Mouse (Mus musculus): ENCODE measurements around the gene Rflnb. TPM values are rescaled to one million over a fixed set of nuclear protein-coding genes. Genes with fewer than 3 reads are reported as not detected.

Gene Rflnb
- total and polyA plus RNA-seq, 3 experiments, result 18.5 to 36.7 (median 30.7) TPM

DNA sequence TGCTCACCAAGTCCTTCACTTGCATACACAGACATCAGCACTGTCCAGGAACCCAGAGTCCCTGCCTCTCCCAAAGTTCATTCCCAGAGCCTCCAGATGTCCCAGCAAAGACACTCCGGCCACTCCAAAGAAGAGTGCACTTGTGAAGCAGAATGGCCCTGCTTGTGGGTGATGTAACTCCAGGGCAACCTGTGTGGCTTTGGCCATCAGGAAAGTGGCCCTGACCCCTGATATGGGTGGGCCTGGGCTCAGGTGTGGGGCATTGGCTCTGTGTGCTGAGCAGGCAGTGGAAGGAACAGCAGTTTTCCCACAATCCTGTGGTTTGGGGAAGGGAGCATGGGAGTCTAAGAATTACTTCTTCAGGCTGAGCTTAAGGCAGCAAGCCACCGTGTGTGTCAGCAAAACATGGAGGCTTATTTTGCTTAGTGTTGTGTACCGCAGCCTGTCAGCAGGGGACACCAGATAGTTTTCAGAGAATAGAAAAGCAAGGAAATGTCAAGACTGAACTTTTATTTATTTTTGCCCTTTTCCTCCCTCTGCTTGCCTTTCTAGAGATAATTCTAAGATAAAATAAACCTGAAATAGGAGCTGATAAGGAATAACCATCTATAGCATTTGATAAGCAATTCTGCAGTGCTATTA is 26.2 kb downstream of the Rflnb start:
- Histone ChIP-seq H3K27ac (no peak overlapping the region), H3K4me3 (no peak overlapping the region), H3K79me2 (replicated peaks; ENCODE audit: control insufficient read depth, insufficient read depth, low read length) (no peaks in the 10 kb centered on the region), H3K9ac (ENCODE audit: low read depth, low read length) (no peak overlapping the region), H3K36me3 (ENCODE audit: control insufficient read depth, insufficient read depth, low read length) (no peaks in the 10 kb centered on the region), H3K4me1 (ENCODE audit: control insufficient read depth, insufficient read depth, low read length) (peaks cover 1% of the 10 kb centered on the region), H3K27me3 (ENCODE audit: control insufficient read depth, insufficient read depth, low read length) (no peaks in the 10 kb centered on the region)
- whole genome bisulfite sequencing, result 40% methylated on average over 3 of the region's 3 CpGs
- intact Hi-C loops (cut with DNase I), result no loop called here
- TF ChIP-seq POLR2A (IDR thresholded peaks at IDR 0.05; ENCODE audit: insufficient read depth, low read depth, low read length), result no peak
- TF ChIP-seq CTCF (IDR thresholded peaks at IDR 0.05), result peak; percentile 65
- TF ChIP-seq EP300 (IDR thresholded peaks at IDR 0.05; ENCODE audit: insufficient read depth, low read depth, low read length), result no peak
- DNase-seq, result no peak

DNA sequence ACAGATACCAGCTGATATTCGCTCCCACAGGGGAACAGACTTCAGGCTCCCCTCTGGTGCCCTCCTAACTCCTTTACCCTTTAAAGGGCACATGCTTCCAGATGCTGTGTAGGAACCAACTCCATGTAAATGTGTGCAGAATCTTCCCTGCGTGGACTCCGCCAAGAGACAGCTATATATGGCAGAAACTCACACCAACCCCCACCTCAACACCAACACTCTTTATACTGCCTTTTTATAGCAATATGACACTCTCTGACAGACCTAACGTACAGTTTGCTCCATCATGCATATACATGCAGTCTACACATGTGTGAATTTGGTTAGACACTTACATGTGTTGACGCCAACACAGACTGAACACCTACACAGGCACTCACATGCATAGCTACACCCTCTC is 26.9 kb downstream of the Rflnb start:
- no peak for DNase-seq
- Histone ChIP-seq H3K79me2 (replicated peaks; ENCODE audit: control insufficient read depth, insufficient read depth, low read length) (no peaks in the 10 kb centered on the region), H3K36me3 (ENCODE audit: control insufficient read depth, insufficient read depth, low read length) (no peaks in the 10 kb centered on the region), H3K27ac (no peak overlapping the region), H3K4me1 (ENCODE audit: control insufficient read depth, insufficient read depth, low read length) (peaks cover 1% of the 10 kb centered on the region), H3K9ac (ENCODE audit: low read depth, low read length) (no peak overlapping the region), H3K4me3 (no peak overlapping the region), H3K27me3 (ENCODE audit: control insufficient read depth, insufficient read depth, low read length) (no peaks in the 10 kb centered on the region)
- intact Hi-C loops (cut with DNase I), result no loop called here
- TF ChIP-seq CTCF (IDR thresholded peaks at IDR 0.05) (no peak), POLR2A (IDR thresholded peaks at IDR 0.05; ENCODE audit: insufficient read depth, low read depth, low read length) (no peak), EP300 (IDR thresholded peaks at IDR 0.05; ENCODE audit: insufficient read depth, low read depth, low read length) (no peak)
- WGBS, result 86% methylated on average over 5 of the region's 5 CpGs

DNA sequence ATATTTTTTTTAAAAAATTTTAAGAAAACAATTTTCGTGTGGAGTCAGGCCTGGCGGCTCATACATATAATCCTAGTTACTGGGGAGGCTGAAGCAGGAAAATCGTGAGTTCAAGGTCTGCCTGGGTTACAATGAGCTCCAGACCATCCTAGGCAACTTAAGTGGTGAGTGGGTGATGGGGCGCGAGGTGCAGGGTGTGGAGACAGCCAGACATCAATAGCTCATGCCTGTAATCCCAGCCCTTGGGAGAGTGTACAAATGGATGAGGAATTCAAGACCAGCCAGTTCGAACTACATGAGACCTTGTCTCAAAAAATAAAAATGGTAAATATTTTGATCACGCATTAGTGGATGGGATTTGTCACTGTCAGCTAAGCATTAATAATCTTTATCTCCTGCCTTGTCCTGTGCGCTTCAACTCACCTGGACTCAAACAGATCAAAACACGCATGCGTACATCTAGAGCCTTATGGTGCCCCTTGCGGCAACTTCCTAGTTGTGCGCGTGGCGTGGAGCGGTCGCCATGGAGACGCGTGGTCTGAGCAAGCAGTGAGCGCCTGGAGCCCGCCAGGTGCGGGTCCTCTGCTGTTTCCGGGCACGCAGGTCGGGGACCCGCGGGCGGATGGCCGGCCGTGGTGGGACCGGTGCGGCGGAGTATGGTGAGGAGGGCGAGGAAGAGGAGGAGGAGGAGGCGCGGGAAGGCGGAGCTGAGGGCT is 28.0 kb downstream of the Rflnb start, which contains the start of gene 1700016K19Rik:
Gene 1700016K19Rik (plus strand): TSS at position 473 of the 716 bp plus-strand sequence.
- no peaks in the 10 kb centered on the region for H3K27me3 ChIP-seq (ENCODE audit: control insufficient read depth, insufficient read depth, low read length)
- TF ChIP-seq CTCF (IDR thresholded peaks at IDR 0.05), result peak; percentile 74
- no peak for TF ChIP-seq EP300 (IDR thresholded peaks at IDR 0.05; ENCODE audit: insufficient read depth, low read depth, low read length)
- peak; percentile 76 to 80 for DNase-seq
- H3K9ac ChIP-seq (ENCODE audit: low read depth, low read length), result 0 out of 2 replicates have a peak within 1 kb of the TSS, but pooled peaks have one; percentile 3
- H3K79me2 ChIP-seq (replicated peaks; ENCODE audit: control insufficient read depth, insufficient read depth, low read length), result no peaks in the 10 kb centered on the region
- H3K36me3 ChIP-seq (ENCODE audit: control insufficient read depth, insufficient read depth, low read length), result no peaks in the 10 kb centered on the region
- 13% methylated on average over 34 of the region's 36 CpGs for WGBS
- no peak within 1 kb of the TSS for H3K27ac ChIP-seq
- peaks cover 1% of the 10 kb centered on the region for H3K4me1 ChIP-seq (ENCODE audit: control insufficient read depth, insufficient read depth, low read length)
- intact Hi-C loops (cut with DNase I), result no loop called here
- H3K4me3 ChIP-seq, result peak within 1 kb of the TSS; percentile 52

DNA sequence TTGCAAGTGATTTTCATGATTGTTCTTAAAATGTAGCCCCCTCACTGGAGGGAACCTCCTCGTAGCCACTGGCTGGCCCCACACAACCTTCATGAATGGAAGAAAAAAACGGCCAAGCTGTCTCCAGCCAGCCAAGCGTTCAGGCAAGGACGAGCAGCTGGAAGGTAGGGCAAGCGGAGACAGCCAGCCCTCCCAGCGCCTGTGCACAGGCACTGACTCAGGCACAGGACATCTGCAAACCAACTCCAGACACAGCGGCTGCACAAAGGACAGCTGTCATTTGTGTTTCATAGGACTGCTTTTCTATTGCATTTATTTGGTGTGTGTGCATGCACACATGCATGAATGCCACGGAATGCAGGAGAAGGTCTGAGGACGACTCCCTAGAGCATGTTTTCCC is 33.2 kb downstream of the Rflnb start:
- intact Hi-C loops (cut with DNase I), result no loop called here
- Histone ChIP-seq H3K36me3 (ENCODE audit: control insufficient read depth, insufficient read depth, low read length) (no peaks in the 10 kb centered on the region), H3K27me3 (ENCODE audit: control insufficient read depth, insufficient read depth, low read length) (no peaks in the 10 kb centered on the region), H3K79me2 (replicated peaks; ENCODE audit: control insufficient read depth, insufficient read depth, low read length) (no peaks in the 10 kb centered on the region), H3K4me3 (no peak overlapping the region), H3K9ac (ENCODE audit: low read depth, low read length) (no peak overlapping the region), H3K4me1 (ENCODE audit: control insufficient read depth, insufficient read depth, low read length) (no peaks in the 10 kb centered on the region), H3K27ac (no peak overlapping the region)
- 58% methylated on average over 9 of the region's 9 CpGs for WGBS
- TF ChIP-seq CTCF (IDR thresholded peaks at IDR 0.05), result no peak
- TF ChIP-seq POLR2A (IDR thresholded peaks at IDR 0.05; ENCODE audit: insufficient read depth, low read depth, low read length), result no peak
- TF ChIP-seq EP300 (IDR thresholded peaks at IDR 0.05; ENCODE audit: insufficient read depth, low read depth, low read length), result no peak
- DNase-seq, result no peak

DNA sequence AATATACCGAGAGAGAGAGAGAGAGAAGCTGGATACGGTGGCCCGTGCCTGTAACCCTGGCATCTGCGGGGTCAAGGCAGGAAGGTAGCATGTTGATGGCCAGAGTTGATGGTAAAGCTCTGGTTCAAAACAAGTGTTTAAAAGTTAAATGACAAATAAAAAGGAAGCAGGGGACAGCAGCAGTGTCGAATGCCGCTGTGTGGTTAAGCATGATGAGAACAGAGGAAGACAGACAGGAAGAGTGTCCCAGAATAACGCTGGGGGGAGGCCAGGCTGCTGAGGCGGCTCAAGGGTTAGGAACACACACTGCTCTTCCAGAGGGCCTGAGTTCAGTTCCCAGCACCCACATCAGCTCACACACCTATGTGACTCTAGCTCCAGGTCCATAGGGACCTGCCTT is 35.1 kb downstream of the Rflnb start:
- intact Hi-C loops (cut with DNase I), result no loop called here

DNA sequence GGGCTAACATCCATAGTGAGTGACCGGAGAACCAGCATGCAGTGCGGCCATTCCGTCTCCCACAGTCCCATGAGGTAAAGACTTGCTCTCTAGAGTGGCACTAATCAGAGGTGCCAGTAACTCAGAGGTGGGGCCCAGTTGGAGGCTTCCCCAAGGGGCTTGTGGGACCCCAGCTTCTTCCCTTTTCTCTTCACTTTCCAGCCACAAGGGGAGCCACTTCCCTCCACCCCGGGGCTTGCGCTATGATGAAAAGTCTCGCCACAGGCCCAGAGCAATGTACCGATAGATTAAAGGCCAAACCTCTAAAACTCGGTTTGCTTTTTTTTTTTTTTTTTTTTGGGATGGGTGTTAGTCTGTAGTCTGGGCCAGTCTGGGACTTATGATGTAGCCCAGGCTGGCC is 35.7 kb downstream of the Rflnb start:
- TF ChIP-seq EP300 (IDR thresholded peaks at IDR 0.05; ENCODE audit: insufficient read depth, low read depth, low read length) (no peak), CTCF (IDR thresholded peaks at IDR 0.05) (no peak), POLR2A (IDR thresholded peaks at IDR 0.05; ENCODE audit: insufficient read depth, low read depth, low read length) (no peak)
- Histone ChIP-seq H3K36me3 (ENCODE audit: control insufficient read depth, insufficient read depth, low read length) (no peaks in the 10 kb centered on the region), H3K9ac (ENCODE audit: low read depth, low read length) (no peak overlapping the region), H3K79me2 (replicated peaks; ENCODE audit: control insufficient read depth, insufficient read depth, low read length) (no peaks in the 10 kb centered on the region), H3K27ac (no peak overlapping the region), H3K4me3 (no peak overlapping the region), H3K4me1 (ENCODE audit: control insufficient read depth, insufficient read depth, low read length) (no peaks in the 10 kb centered on the region), H3K27me3 (ENCODE audit: control insufficient read depth, insufficient read depth, low read length) (no peaks in the 10 kb centered on the region)
- intact Hi-C loops (cut with DNase I), result no loop called here
- DNase-seq, result no peak
- 92% methylated on average over 8 of the region's 8 CpGs for WGBS

More for the DNA sequence above, 35.1 kb downstream of the Rflnb start:
- Histone ChIP-seq H3K4me3 (no peak overlapping the region), H3K27me3 (ENCODE audit: control insufficient read depth, insufficient read depth, low read length) (no peaks in the 10 kb centered on the region), H3K36me3 (ENCODE audit: control insufficient read depth, insufficient read depth, low read length) (no peaks in the 10 kb centered on the region), H3K27ac (no peak overlapping the region), H3K79me2 (replicated peaks; ENCODE audit: control insufficient read depth, insufficient read depth, low read length) (no peaks in the 10 kb centered on the region), H3K9ac (ENCODE audit: low read depth, low read length) (no peak overlapping the region), H3K4me1 (ENCODE audit: control insufficient read depth, insufficient read depth, low read length) (no peaks in the 10 kb centered on the region)
- WGBS, result 67% methylated on average over 8 of the region's 8 CpGs
- TF ChIP-seq EP300 (IDR thresholded peaks at IDR 0.05; ENCODE audit: insufficient read depth, low read depth, low read length) (no peak), CTCF (IDR thresholded peaks at IDR 0.05) (no peak), POLR2A (IDR thresholded peaks at IDR 0.05; ENCODE audit: insufficient read depth, low read depth, low read length) (no peak)
- DNase-seq, result no peak
